Mouse (Mus musculus) left cerebral cortex, postnatal 14 days (tissue): Measurements from ENCODE around the gene Cox19. TPM values are rescaled to one million over a fixed set of nuclear protein-coding genes. Genes with fewer than 3 reads are reported as not detected.

Experiments
- microRNA-seq, 2 experiments: library from miRNA; unstranded; fragments of <30 nt; microRNA quantifications; one replicate each; pipeline ENCODE4 v1.2.0; 2022
- total RNA-seq, 2 experiments: library from RNA; stranded (reverse); gene quantifications; 2 replicates each; pipeline ENCODE4 v1.2.3; 2021

Cox19 gene
- total RNA-seq, 2 experiments from 2014 or later = 79.8 to 82.2 TPM

Small RNAs within 50 kb of the gene (microRNA-seq; reads per million reads assigned to microRNA genes)
- 353 to 408 reads per million in 2 experiments for gene Mir339

Other genes starting within 250 kb of the Cox19 start
- gene Prkar1b, start 201.4 kb downstream of the Cox19 start, total RNA-seq = 100 to 1,000 TPM; 571 to 599 TPM
- 1 to 10 TPM; 6.9 to 7.8 TPM for gene Dnaaf5, start 201.2 kb downstream of the Cox19 start, total RNA-seq
- gene Sun1, start 150.8 kb downstream of the Cox19 start, total RNA-seq = 100 to 1,000 TPM in 1 of 2 experiments, 10 to 100 TPM in 1; 98.7 to 116 TPM
- gene Get4, start 99.1 kb downstream of the Cox19 start, total RNA-seq = 10 to 100 TPM; 47.6 to 55.7 TPM
- gene Adap1, start 25.8 kb downstream of the Cox19 start, total RNA-seq = 100 to 1,000 TPM; 360 to 394 TPM
- gene Cyp2w1, start 1.2 kb upstream of the Cox19 start, total RNA-seq = not detected
- gene Gpr146, start 26.3 kb upstream of the Cox19 start, total RNA-seq = 10 to 100 TPM; 11.0 to 11.3 TPM
- gene C130050O18Rik, start 53.9 kb upstream of the Cox19 start, total RNA-seq = under 1 TPM in 1 of 2 experiments, not detected in 1; 0.23 TPM
- 1 to 10 TPM; 4.4 to 4.7 TPM for gene Gper1, start 71.7 kb upstream of the Cox19 start, total RNA-seq
- 10 to 100 TPM; 16.6 to 17.6 TPM for gene 3110082I17Rik, start 109.1 kb upstream of the Cox19 start, total RNA-seq
- 10 to 100 TPM; 83.3 to 95.8 TPM for gene Zfand2a, start 133.1 kb upstream of the Cox19 start, total RNA-seq
- under 1 TPM in 1 of 2 experiments, not detected in 1; 0.48 TPM for gene Uncx, start 192.1 kb upstream of the Cox19 start, total RNA-seq